Mouse (Mus musculus): ENCODE measurements around the gene Arhgap20.

Arhgap20 gene

GRCm38 (mm10) chr9:51795206-51795605 lies 30.1 kb downstream of the Arhgap20 start:
- in situ Hi-C loops (cut with MboI; ENCODE audit: low sequenced_read_pairs) = no loop called here

DNA sequence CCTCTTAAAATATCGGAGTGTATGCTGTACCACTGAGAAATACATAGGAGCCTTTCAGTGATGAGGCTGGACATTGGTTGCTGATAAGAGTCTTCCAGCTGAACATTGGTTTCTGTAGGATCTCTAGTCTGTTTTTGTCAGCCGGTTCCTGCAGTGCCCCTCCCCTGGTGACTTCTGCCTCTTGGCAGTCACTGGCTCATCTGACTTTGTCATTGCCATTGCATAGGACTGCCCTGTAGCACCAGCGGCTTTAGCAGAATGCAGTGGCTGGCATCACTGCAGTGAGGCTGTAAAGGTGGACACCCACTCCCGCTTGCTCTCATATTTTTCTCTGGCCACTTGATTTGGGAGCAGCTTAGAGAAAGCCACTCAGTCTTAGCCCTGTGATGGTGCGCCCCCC lies 33.1 kb downstream of the Arhgap20 start:
- in situ Hi-C loops (cut with MboI; ENCODE audit: low sequenced_read_pairs) = no loop called here

- in situ Hi-C loops (cut with MboI; ENCODE audit: low sequenced_read_pairs) = no loop called here
These were observed 34.0 kb downstream of the Arhgap20 start for GRCm38 (mm10) chr9:51799156-51799555.

GRCm38 (mm10) chr9:51807272-51807671 lies 42.1 kb downstream of the Arhgap20 start:
- in situ Hi-C loops (cut with MboI; ENCODE audit: low sequenced_read_pairs) = no loop called here

GRCm38 (mm10) chr9:51812931-51813330 lies 47.8 kb downstream of the Arhgap20 start:
- in situ Hi-C loops (cut with MboI; ENCODE audit: low sequenced_read_pairs) = no loop called here

GRCm38 (mm10) chr9:51824516-51824915 lies 59.4 kb downstream of the Arhgap20 start:
- in situ Hi-C loops (cut with MboI; ENCODE audit: low sequenced_read_pairs) = no loop called here

DNA sequence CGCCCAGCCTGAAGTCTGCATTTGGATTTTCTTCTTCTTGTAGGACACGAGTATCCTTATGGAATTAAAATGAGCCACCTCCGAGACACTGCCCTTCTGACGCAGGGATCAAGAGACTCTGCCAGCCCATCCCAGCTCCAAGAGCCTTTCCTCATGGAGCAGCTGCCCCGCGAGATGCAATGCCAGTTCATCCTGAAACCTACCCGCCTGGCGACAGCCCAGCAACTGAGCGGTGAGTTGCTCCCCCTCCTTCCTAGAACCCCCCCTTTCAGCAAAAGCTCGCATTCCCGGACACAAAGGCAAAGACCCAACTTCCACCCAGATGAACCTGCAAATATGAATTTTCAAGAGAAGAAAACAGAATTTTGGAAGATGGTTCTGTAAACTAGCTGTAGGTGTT lies 66.5 kb downstream of the Arhgap20 start:
- in situ Hi-C loops (cut with MboI; ENCODE audit: low sequenced_read_pairs) = no loop called here

GRCm38 (mm10) chr9:51832368-51832767 lies 67.2 kb downstream of the Arhgap20 start:
- in situ Hi-C loops (cut with MboI; ENCODE audit: low sequenced_read_pairs) = no loop called here

- in situ Hi-C loops (cut with MboI; ENCODE audit: low sequenced_read_pairs) = no loop called here
These were observed 72.6 kb downstream of the Arhgap20 start for GRCm38 (mm10) chr9:51837716-51838115.

- in situ Hi-C loops (cut with MboI; ENCODE audit: low sequenced_read_pairs) = no loop called here
These were observed 78.1 kb downstream of the Arhgap20 start for GRCm38 (mm10) chr9:51843216-51843615.

DNA sequence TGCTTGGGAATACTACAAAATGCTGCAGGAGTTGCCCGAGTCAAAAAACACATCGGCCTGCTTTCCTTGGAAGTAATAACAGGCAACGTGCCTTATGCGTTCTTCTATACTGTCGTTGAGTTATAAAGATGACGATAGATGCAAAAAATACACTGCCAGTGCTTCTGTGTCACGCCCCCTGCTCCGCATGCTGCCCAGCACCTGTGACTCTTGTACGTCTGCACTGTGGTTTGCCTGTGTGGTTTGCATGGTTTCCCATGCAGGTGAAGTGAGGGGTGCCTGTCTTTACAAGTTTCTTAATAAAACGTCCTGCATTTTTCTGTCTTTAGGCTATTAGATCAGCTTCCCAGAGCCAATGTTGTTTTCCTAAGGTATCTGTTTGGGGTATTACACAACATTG lies 80.7 kb downstream of the Arhgap20 start:
- in situ Hi-C loops (cut with MboI; ENCODE audit: low sequenced_read_pairs) = no loop called here

DNA sequence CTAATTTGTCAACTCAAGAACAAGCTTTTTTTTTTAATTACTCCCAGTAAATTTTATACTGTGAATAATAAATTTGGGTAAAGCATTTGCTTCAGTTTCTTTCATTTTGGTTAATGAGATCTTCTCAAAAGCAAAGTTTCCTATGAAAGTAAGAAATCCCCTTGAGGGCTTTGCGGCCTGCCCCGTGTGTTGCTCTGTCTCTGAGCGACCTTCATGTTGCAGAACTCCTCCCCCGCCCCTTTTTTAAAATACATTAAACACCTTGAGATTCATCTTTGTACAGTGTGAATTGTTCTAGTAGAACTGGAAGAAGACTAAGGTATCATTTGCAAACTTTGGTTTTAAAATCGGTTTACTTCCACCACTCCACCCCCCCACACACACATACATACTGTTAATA lies 88.6 kb downstream of the Arhgap20 start:
- in situ Hi-C loops (cut with MboI; ENCODE audit: low sequenced_read_pairs) = no loop called here

- in situ Hi-C loops (cut with MboI; ENCODE audit: low sequenced_read_pairs) = no loop called here
These were observed 99.1 kb downstream of the Arhgap20 start for GRCm38 (mm10) chr9:51864273-51864672.

- in situ Hi-C loops (cut with MboI; ENCODE audit: low sequenced_read_pairs) = no loop called here
These were observed 101.5 kb downstream of the Arhgap20 start for GRCm38 (mm10) chr9:51866634-51867033.

GRCm38 (mm10) chr9:51869056-51869455 lies 103.9 kb downstream of the Arhgap20 start:
- in situ Hi-C loops (cut with MboI; ENCODE audit: low sequenced_read_pairs) = no loop called here

DNA sequence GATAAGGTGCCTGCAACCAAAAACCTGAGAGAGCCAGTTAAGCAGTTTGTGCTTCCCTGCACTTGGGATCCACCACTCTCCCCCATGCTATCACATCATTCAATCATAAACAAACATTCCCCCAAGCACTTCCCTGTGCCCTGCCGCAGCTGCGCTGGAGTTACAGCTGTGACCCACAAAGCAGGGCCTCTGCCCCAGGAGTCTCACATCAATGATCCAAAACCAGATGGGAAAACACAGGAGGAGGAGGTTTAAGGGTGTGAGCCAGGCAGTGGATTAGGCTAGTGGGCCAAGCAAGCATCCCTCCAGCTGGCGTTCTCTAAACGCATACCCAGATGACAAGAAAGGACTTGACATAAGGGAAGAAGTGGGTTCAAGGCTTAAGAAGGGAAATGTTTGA lies 109.2 kb downstream of the Arhgap20 start:
- in situ Hi-C loops (cut with MboI; ENCODE audit: low sequenced_read_pairs) = no loop called here

DNA sequence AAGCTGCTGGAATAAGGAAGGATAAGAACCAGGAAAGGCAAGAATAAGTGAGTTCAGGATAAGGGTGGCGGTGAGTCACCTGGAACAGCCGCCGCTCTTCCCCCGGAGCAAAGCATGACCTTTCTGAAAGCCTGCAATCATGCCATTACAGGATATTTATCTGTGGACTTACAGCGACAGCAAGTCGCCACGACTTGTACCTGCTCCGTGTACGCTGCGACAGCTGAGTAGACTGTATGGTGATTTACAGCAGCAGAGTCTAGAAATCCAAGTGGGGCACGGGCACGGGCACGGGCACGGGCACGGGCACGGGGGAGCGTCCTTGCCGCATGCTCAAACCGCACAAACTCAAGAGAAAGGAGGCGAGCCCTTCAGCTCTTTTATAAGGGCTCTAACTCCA lies 110.4 kb downstream of the Arhgap20 start:
- in situ Hi-C loops (cut with MboI; ENCODE audit: low sequenced_read_pairs) = no loop called here

- in situ Hi-C loops (cut with MboI; ENCODE audit: low sequenced_read_pairs) = no loop called here
These were observed 116.2 kb downstream of the Arhgap20 start for GRCm38 (mm10) chr9:51881386-51881785.

GRCm38 (mm10) chr9:51881881-51882280 lies 116.7 kb downstream of the Arhgap20 start:
- in situ Hi-C loops (cut with MboI; ENCODE audit: low sequenced_read_pairs) = no loop called here

DNA sequence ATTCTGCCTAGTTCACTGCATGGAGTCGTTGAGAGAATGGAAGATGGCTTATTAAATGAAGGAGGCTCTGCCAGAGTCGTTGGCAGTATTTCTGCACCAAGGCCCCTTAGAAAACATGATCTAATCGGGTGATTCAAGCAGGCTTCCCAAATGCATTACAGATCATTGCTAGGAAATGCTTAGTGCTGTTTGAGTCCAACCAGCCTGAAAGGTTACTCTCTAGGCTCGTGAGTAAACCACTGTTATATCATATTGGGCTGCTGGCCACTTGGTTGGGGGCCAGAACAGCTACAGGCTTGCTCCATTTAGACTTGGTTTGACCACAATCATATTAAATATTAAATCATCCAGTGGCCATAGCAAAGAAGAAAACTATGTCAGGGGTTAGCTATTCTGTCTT lies 118.2 kb downstream of the Arhgap20 start:
- in situ Hi-C loops (cut with MboI; ENCODE audit: low sequenced_read_pairs) = no loop called here

GRCm38 (mm10) chr9:51892921-51893320 lies 127.8 kb downstream of the Arhgap20 start:
- in situ Hi-C loops (cut with MboI; ENCODE audit: low sequenced_read_pairs) = no loop called here
